In genomic region chr10:109779109-109779508, GRCm38 (mm10) we compare ENCODE assay signal across 24 mouse cellular contexts.
DNase-seq lines count a peak whose midpoint lies in the region; ATAC-seq and TF ChIP-seq lines count a peak whose summit lies in the region.
"Had no signal": no experiment of that assay in that cellular context is flagged by ENCODE, and none has a peak within 500 bp of the region (broad histone marks: within the 10 kb centered on the region; RNA-seq: fewer than 3 reads in every experiment).

No protein-coding gene starts in this region.

- no peak for DNase-seq in frontal cortex, adult 2 months (ENCODE audit: extremely low spot score in 1 of 2, low spot score in 1 of 2)
- peak; percentile 3 for DNase-seq in CH12.LX (ENCODE audit: extremely low read depth)
- DNase-seq in brain, adult 2 months (ENCODE audit: low read depth, low spot score) = peak; percentile 41
- DNase-seq in midbrain, embryonic 14.5 days = no peak
- DNase-seq: adrenal gland, adult 8-10 months; adrenal gland, postnatal 14 days; adrenal gland, postnatal 36 days; cerebellum, adult 11 months; cerebellum, adult 18-20 months; cerebellum, adult 8-10 months; cerebellum, adult 9-11 months; cerebellum, postnatal 14 days; cerebellum, postnatal 36 days; embryo, embryonic 11 days had no signal

- no peak overlapping the region for H3K4me2 ChIP-seq in CH12.LX (ENCODE audit: insufficient read depth, low read depth, poor library complexity, severe bottlenecking)
- H3K4me2 ChIP-seq in midbrain, embryonic 14.5 days (ENCODE audit: low read length) = no peak overlapping the region
- H3K4me2 ChIP-seq: embryonic facial prominence, embryonic 13.5 days; embryonic facial prominence, embryonic 15.5 days; forebrain, embryonic 12.5 days had no signal

- H3K9me3 ChIP-seq in CH12.LX (replicated peaks; ENCODE audit: low read length) = no peaks in the 10 kb centered on the region
- no peaks in the 10 kb centered on the region for H3K9me3 ChIP-seq in midbrain, embryonic 14.5 days (ENCODE audit: control insufficient read depth, low read length)
- H3K9me3 ChIP-seq: embryonic facial prominence, embryonic 13.5 days; embryonic facial prominence, embryonic 15.5 days; forebrain, embryonic 10.5 days; forebrain, embryonic 12.5 days; G1E had no signal

- ATAC-seq in frontal cortex, adult (ENCODE audit: low TSS enrichment) = peak; percentile 72
- no peak for ATAC-seq in midbrain, embryonic 14.5 days (ENCODE audit: low FRiP score, low TSS enrichment)
- ATAC-seq: activated CD4-positive, CD25-positive, alpha-beta regulatory T cell, adult 4 months; forebrain, embryonic 14.5 days; Patski had no signal

- H3K36me3 ChIP-seq in CH12.LX (replicated peaks in 1 of 2; ENCODE audit: control insufficient read depth in 1 of 2, insufficient read depth in 1 of 2, low read length in 1 of 2) = no peaks in the 10 kb centered on the region
- no peaks in the 10 kb centered on the region for H3K36me3 ChIP-seq in midbrain, embryonic 14.5 days (ENCODE audit: control insufficient read depth, insufficient read depth, low read length)
- H3K36me3 ChIP-seq: embryonic facial prominence, embryonic 13.5 days; embryonic facial prominence, embryonic 15.5 days; forebrain, embryonic 10.5 days; forebrain, embryonic 12.5 days; G1E had no signal

- in situ Hi-C loops in CH12.LX (cut with MboI; ENCODE audit: low pct_ligation_motif_present, low pct_unique_long_range_greater_than_20kb, low sequenced_read_pairs) = no loop called here

- TF ChIP-seq RAD21 in CH12.LX (IDR thresholded peaks at IDR 0.05; ENCODE audit: low read depth, low read length) = no peak

- no peaks in the 10 kb centered on the region for H3K79me2 ChIP-seq in CH12.LX (replicated peaks; ENCODE audit: control insufficient read depth, extremely low read depth, insufficient read depth, poor library complexity, severe bottlenecking)

- H3K4me3 ChIP-seq in CH12.LX (replicated peaks in 1 of 3; ENCODE audit: low read depth in 2 of 3, low read length in 2 of 3, poor library complexity in 1 of 3) = no peak overlapping the region
- H3K4me3 ChIP-seq in midbrain, embryonic 14.5 days (replicated peaks; ENCODE audit: low read depth, low read length) = no peak overlapping the region
- H3K4me3 ChIP-seq: embryonic facial prominence, embryonic 13.5 days; embryonic facial prominence, embryonic 15.5 days; erythroblast, embryonic 14.5 days; forebrain, embryonic 10.5 days; forebrain, embryonic 12.5 days had no signal

- TF ChIP-seq CTCF in CH12.LX (conservative IDR thresholded peaks at IDR 0.05 in 1 of 2, IDR thresholded peaks at IDR 0.05 in 1 of 2; ENCODE audit: low read depth in 2 of 2, low read length in 2 of 2) = no peak

- no peak overlapping the region for H3K9ac ChIP-seq in CH12.LX (ENCODE audit: insufficient read depth, low read depth)
- no peak overlapping the region for H3K9ac ChIP-seq in midbrain, embryonic 14.5 days (replicated peaks; ENCODE audit: low read length)
- H3K9ac ChIP-seq: embryonic facial prominence, embryonic 13.5 days; embryonic facial prominence, embryonic 15.5 days; forebrain, embryonic 12.5 days had no signal

- 81% methylated on average over 4 of the region's 4 CpGs for WGBS in midbrain, embryonic 14.5 days

- H3K4me1 ChIP-seq in CH12.LX (ENCODE audit: control insufficient read depth in 1 of 2, insufficient read depth in 2 of 2) = peaks cover 0 to 3% of the 10 kb centered on the region in 2 experiments; a peak in 1 of 4 replicates
- H3K4me1 ChIP-seq in midbrain, embryonic 14.5 days (ENCODE audit: control insufficient read depth, insufficient read depth, low read length) = no peaks in the 10 kb centered on the region
- H3K4me1 ChIP-seq: embryonic facial prominence, embryonic 13.5 days; embryonic facial prominence, embryonic 15.5 days; forebrain, embryonic 10.5 days; forebrain, embryonic 12.5 days had no signal

- TF ChIP-seq EP300 in CH12.LX (IDR thresholded peaks at IDR 0.05; ENCODE audit: low read length) = no peak

- dilution Hi-C loops in CH12.LX (cut with MboI; ENCODE audit: extremely low pct_ligation_motif_present, extremely low pct_unique_long_range_greater_than_20kb, low sequenced_read_pairs) = no loop called here

- TF ChIP-seq POLR2A in CH12.LX (IDR thresholded peaks at IDR 0.05; ENCODE audit: low read depth, low read length) = no peak

- no peak overlapping the region for H3K27ac ChIP-seq in CH12.LX (ENCODE audit: insufficient read depth, low read depth)
- no peak overlapping the region for H3K27ac ChIP-seq in midbrain, embryonic 14.5 days (replicated peaks; ENCODE audit: low read depth, low read length)
- H3K27ac ChIP-seq: embryonic facial prominence, embryonic 13.5 days; embryonic facial prominence, embryonic 15.5 days; forebrain, embryonic 10.5 days; forebrain, embryonic 12.5 days had no signal

- H3K27me3 ChIP-seq in CH12.LX (replicated peaks) = no peaks in the 10 kb centered on the region
- no peaks in the 10 kb centered on the region for H3K27me3 ChIP-seq in midbrain, embryonic 14.5 days (ENCODE audit: control insufficient read depth, insufficient read depth, low read length)
- H3K27me3 ChIP-seq: embryonic facial prominence, embryonic 13.5 days; embryonic facial prominence, embryonic 15.5 days; forebrain, embryonic 12.5 days; Patski had no signal

TF ChIP-seq in CH12.LX, 34 proteins besides CTCF, POLR2A, EP300 and RAD21:
- TF ChIP-seq MAZ (IDR thresholded peaks at IDR 0.05; ENCODE audit: low read depth, low read length) (no peak), ZKSCAN1 (IDR thresholded peaks at IDR 0.05; ENCODE audit: borderline replicate concordance, low read depth, low read length) (no peak), MEF2A (IDR thresholded peaks at IDR 0.05; ENCODE audit: borderline replicate concordance, low read depth, low read length) (no peak), TCF12 (IDR thresholded peaks at IDR 0.05; ENCODE audit: low read depth, low read length) (no peak), ZC3H11A (IDR thresholded peaks at IDR 0.05; ENCODE audit: low read depth, low read length) (no peak), RCOR1 (conservative IDR thresholded peaks at IDR 0.05; ENCODE audit: low read depth, low read length) (no peak), NRF1 (IDR thresholded peaks at IDR 0.05; ENCODE audit: low read depth, low read length) (no peak)

Comparison
In these comparisons a context has a peak if more than half of its experiments do, and no peak if none do; other contexts are left out.
1. DNase-seq: peak in CH12.LX (single experiment) and brain, adult 2 months (single experiment); none in frontal cortex, adult 2 months (0 of 2) and midbrain, embryonic 14.5 days (single experiment).